Mouse (Mus musculus) embryonic facial prominence, embryonic 13.5 days (tissue): ENCODE measurements around the gene Mtfmt. TPM values are rescaled to one million over a fixed set of nuclear protein-coding genes. Genes with fewer than 3 reads are reported as not detected.

Experiments used
- ATAC-seq: fragments of 200-750 bp; cut with Nextera tagmentation; 2 replicates; pipeline ENCODE4 v1.8.0; 2017; ENCODE audit warnings: low read depth; ENCODE audit not compliant: insufficient number of reproducible peaks, insufficient read depth, low FRiP score, low TSS enrichment
- H3K27ac ChIP-seq: fragments of 300-500 bp; sonication (generic); 2 replicates; pipeline ENCODE4 v1.5.1; 2015; ENCODE audit warnings: moderate library complexity, mild to moderate bottlenecking, inconsistent platforms
- H3K27me3 ChIP-seq: fragments of 300-500 bp; sonication (generic); 2 replicates; pipeline ENCODE4 v1.6.1; 2015; ENCODE audit warnings: mild to moderate bottlenecking, inconsistent platforms
- H3K36me3 ChIP-seq: fragments of 300-500 bp; sonication (generic); 2 replicates; pipeline ENCODE4 v1.6.1; 2015; ENCODE audit warnings: mild to moderate bottlenecking, inconsistent platforms
- H3K4me1 ChIP-seq: fragments of 300-500 bp; sonication (generic); 2 replicates; pipeline ENCODE4 v1.6.1; 2015; ENCODE audit warnings: inconsistent platforms
- H3K4me2 ChIP-seq: fragments of 300-500 bp; sonication (generic); 2 replicates; pipeline ENCODE4 v1.6.1; 2015; ENCODE audit warnings: moderate library complexity, mild to moderate bottlenecking, inconsistent platforms
- H3K4me3 ChIP-seq: fragments of 300-500 bp; sonication (generic); 2 replicates; pipeline ENCODE4 v1.5.1; 2015; ENCODE audit warnings: mild to moderate bottlenecking, inconsistent platforms
- H3K9ac ChIP-seq: fragments of 300-500 bp; sonication (generic); 2 replicates; pipeline ENCODE4 v1.6.1; 2015; ENCODE audit warnings: mild to moderate bottlenecking, inconsistent platforms
- H3K9me3 ChIP-seq: fragments of 300-500 bp; sonication (generic); 2 replicates; pipeline ENCODE4 v1.6.1; 2016; ENCODE audit warnings: inconsistent platforms
- WGBS: fragments of 180-500 bp; shearing (Covaris S2); methylation state at CpG from one replicate; pipeline ENCODE4 v1.1.7; 2015; ENCODE audit warnings: mixed read lengths; 5-methylcytosine and 5-hydroxymethylcytosine counted together
- polyA plus RNA-seq: library from polyadenylated mRNA; unstranded; fragments of >200 nt; fragmentation: Nextera tagmentation; extraction: Ambion mirVana; gene quantifications from 2 replicates; pipeline ENCODE4 v1.2.1, GENCODE M21; 2015

Mtfmt gene
- polyA plus RNA-seq, 1 experiment from 2014 or later: 24.1 TPM

DNA sequence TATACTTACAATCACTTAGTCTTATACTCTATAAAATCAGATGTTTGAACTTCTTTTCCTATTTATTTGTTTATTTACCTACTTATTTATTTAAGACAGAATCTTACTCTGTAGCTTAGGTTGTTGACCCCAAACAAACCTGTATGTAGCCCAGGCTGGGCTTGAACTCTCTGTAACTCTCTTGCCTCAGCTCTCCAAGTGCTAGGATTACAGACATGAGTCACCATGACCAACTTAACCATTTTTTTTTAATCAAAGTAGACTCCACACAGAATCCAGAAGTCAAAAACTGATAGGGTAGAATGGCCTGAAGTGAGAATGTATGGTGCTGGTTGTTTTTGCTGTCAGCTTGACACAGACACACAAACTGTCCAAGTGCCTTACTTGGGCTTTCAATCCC lies 5.2 kb upstream of the Mtfmt start:
- Histone ChIP-seq H3K4me2 (no peak overlapping the region), H3K36me3 (no peaks in the 10 kb centered on the region), H3K9me3 (no peaks in the 10 kb centered on the region), H3K27ac (no peak overlapping the region), H3K27me3 (no peaks in the 10 kb centered on the region), H3K4me1 (no peaks in the 10 kb centered on the region), H3K4me3 (no peak overlapping the region), H3K9ac (no peak overlapping the region)
- ATAC-seq: no peak

DNA sequence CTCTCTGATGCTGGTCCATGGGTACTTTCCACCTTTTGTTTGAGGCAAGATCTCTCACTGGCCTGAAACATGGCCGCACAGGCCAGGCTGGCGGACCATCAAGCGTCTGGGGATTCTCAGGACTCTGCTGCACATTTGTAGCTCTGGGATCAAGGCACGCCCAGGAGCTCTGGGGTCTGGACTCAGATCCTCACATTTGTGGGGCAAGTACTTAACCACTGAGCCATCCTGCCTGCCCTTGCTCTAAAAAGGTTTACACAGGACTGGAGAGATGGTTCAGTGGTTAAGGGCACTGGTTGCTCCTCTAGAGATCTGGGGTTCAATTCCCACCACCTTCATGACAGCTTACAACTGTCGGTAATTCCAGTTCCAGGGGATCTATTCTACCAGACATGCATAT lies 4.7 kb upstream of the Mtfmt start:
- H3K9me3 ChIP-seq: no peaks in the 10 kb centered on the region

DNA sequence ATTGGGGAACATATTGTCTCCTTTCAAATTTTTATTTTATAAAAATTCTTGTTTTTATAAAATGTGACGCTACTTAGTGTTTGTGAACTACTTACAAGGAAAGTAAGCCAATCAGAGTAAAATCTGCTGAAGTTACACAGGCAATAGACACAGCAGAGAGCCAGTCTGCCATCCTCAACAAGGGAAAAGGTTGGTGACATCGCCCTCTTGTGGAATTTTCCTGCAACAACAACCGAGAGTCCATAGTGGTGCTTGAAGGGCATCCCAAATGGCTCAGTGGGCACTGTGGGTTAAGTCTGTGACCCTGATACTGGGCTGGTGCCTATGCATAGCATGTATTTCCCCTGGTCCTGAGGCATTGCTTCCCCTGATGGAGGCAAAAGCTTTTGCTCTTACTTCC lies 3.3 kb upstream of the Mtfmt start:
- Histone ChIP-seq H3K9ac (no peak overlapping the region), H3K4me1 (peaks cover 5% of the 10 kb centered on the region), H3K4me3 (no peak overlapping the region), H3K27ac (no peak overlapping the region), H3K27me3 (no peaks in the 10 kb centered on the region), H3K4me2 (no peak overlapping the region), H3K9me3 (no peaks in the 10 kb centered on the region), H3K36me3 (no peaks in the 10 kb centered on the region)
- under 1% methylated on average over 3 of the region's 3 CpGs for WGBS
- no peak for ATAC-seq

More for the DNA sequence above, 4.7 kb upstream of the Mtfmt start:
- Histone ChIP-seq H3K27ac (no peak overlapping the region), H3K9ac (no peak overlapping the region), H3K27me3 (no peaks in the 10 kb centered on the region), H3K4me3 (no peak overlapping the region), H3K4me1 (no peaks in the 10 kb centered on the region), H3K36me3 (no peaks in the 10 kb centered on the region), H3K4me2 (no peak overlapping the region)
- ATAC-seq: no peak
- WGBS: 92% methylated on average over 5 of the region's 5 CpGs

DNA sequence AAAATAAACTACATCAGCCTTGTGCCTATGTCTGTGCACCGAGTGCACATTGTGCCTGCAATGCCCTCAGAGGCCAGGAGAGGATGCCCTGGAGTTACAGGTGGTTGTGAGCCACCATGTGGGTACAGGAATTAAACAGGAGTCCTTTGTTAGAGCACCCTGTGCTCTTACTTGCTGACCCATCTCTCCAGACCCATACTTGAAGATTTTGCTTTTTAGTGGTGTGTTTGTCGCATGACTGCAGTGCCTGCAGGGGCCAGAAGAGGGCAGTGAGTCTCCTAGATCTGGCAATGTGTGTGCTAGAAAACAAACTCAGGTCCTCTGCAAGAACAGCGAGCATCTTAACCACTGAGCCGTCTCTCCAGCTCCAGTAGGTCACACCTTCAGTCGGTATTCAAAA lies 1.4 kb upstream of the Mtfmt start:
- Histone ChIP-seq H3K9me3 (no peaks in the 10 kb centered on the region), H3K4me3 (no peak overlapping the region), H3K9ac (no peak overlapping the region), H3K27me3 (no peaks in the 10 kb centered on the region), H3K27ac (no peak overlapping the region), H3K36me3 (peaks cover 13% of the 10 kb centered on the region; the same call in 1 of the 2 replicates), H3K4me2 (no peak overlapping the region), H3K4me1 (peaks cover 5% of the 10 kb centered on the region)
- 59% methylated on average over 5 of the region's 5 CpGs for WGBS
- no peak for ATAC-seq

DNA sequence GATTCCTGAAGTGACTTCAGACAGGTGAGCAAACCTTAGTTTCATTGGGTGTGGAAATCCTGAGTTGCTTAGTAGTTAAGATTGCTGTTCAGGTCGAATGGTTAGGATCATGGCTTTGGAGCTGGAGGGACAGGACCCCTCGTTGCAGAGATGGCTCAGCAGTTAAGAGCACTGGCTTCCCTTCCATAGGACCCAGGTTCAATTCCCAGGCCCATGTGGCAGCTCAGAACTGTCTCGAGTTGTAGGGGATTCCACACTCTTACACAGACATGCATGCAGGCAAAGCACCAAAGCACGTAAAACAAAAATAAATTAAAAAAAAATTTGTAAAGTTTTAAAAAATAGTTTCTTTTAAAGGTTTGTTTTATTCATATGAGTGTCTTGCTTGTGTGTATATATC lies 371 bp upstream of the Mtfmt start:
- Histone ChIP-seq H3K9me3 (no peaks in the 10 kb centered on the region), H3K4me3 (no peak overlapping the region), H3K27ac (no peak overlapping the region), H3K4me2 (peak overlapping the region; percentile 63), H3K9ac (no peak overlapping the region), H3K36me3 (peaks cover 14% of the 10 kb centered on the region), H3K27me3 (no peaks in the 10 kb centered on the region), H3K4me1 (peaks cover 5% of the 10 kb centered on the region)
- no peak for ATAC-seq
- 67% methylated on average over 4 of the region's 4 CpGs for whole genome bisulfite sequencing

DNA sequence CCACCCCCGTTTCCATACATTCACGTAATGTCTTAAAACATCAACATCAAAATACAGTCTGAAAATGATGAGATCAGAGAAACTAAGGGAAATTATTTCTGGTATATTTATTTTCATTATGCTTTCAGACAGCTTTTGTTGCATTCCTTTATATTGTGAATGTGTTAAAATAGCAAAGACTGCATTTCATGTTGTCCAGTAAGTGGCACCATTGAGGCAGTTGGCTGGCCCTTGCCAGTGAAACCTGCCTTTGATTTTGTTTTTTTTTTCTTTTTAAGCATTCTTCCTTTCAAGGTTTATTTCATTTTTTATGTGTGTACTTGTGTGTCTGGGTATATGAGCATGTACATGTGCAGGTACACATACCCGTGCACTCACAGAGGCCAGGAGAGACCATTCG lies 9.1 kb downstream of the Mtfmt start:
- H3K9ac ChIP-seq: no peak overlapping the region
- WGBS: 93% methylated on average over 4 of the region's 4 CpGs
- H3K27me3 ChIP-seq: no peaks in the 10 kb centered on the region
- H3K4me3 ChIP-seq: no peak overlapping the region
- no peaks in the 10 kb centered on the region for H3K9me3 ChIP-seq
- peaks cover 74% of the 10 kb centered on the region for H3K36me3 ChIP-seq
- no peaks in the 10 kb centered on the region for H3K4me1 ChIP-seq
- no peak for ATAC-seq
- H3K27ac ChIP-seq: no peak overlapping the region
- H3K4me2 ChIP-seq: no peak overlapping the region

DNA sequence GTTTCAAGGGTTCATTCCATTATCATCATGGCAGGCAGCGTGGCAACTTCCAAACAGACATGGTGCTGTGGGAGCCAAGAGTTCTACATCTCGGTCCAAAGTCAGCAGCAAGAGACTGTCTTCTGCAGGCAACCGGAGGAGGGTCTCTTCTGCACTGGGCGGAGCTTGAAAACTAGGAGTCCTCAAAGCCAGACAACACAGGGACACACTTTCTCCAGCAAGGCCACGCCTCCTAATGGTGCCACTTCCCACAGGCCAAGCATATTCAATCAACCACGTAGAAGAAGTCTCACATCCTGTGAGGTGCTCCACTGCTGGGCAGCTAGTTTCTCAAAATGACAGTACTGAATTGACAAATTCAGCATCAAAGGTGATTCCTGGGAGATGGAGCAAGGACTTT lies 12.4 kb downstream of the Mtfmt start:
- no peaks in the 10 kb centered on the region for H3K4me1 ChIP-seq
- no peak overlapping the region for H3K27ac ChIP-seq
- H3K36me3 ChIP-seq: peaks cover 81% of the 10 kb centered on the region
- no peak overlapping the region for H3K4me2 ChIP-seq
- H3K9ac ChIP-seq: no peak overlapping the region
- ATAC-seq: no peak
- H3K9me3 ChIP-seq: no peaks in the 10 kb centered on the region
- WGBS: 90% methylated on average over 6 of the region's 6 CpGs
- no peaks in the 10 kb centered on the region for H3K27me3 ChIP-seq
- no peak overlapping the region for H3K4me3 ChIP-seq

DNA sequence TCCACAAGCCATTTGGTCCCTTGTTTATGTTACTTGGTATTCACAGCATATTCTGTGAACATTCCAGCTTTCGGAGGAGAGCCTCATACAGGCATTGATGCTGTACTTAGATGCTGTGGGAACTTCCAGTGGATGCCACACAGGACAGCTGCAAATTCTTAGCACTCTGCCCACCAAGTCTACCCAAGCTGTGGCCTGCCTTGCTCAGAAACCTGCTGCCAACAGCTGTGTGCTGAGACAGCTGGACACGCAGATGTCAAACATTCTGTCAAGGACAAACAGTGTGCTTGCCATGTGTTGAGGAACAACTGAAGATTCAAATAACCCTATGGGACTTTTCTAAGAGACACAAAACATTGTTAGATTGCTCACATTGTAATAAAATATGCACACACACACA lies 23.4 kb downstream of the Mtfmt start:
- 84% methylated on average over 2 of the region's 2 CpGs for WGBS
- H3K4me1 ChIP-seq: peaks cover 14% of the 10 kb centered on the region
- no peak overlapping the region for H3K9ac ChIP-seq
- no peak overlapping the region for H3K27ac ChIP-seq
- no peak overlapping the region for H3K4me2 ChIP-seq
- no peaks in the 10 kb centered on the region for H3K36me3 ChIP-seq
- no peak overlapping the region for H3K4me3 ChIP-seq
- no peaks in the 10 kb centered on the region for H3K27me3 ChIP-seq
- no peak for ATAC-seq
- no peaks in the 10 kb centered on the region for H3K9me3 ChIP-seq

DNA sequence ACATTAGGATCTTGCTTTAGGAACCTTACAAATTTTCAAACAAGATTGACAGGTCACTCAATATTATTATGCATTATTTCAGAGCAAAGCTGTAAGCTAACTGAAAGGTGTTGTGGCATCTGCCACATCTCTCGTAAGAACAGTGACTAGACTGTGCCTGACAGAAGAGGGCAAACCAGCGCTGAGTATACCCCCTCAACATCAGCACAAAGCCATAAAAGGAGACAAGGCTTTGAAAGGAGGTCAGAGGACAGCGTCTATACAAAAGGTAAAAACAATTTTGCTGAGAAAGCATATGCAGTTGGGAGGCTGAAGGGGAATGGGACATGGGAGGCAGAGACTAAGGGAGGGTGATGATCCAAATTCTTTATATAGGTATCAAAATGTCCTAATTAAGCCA lies 24.6 kb downstream of the Mtfmt start:
- Histone ChIP-seq H3K27ac (peak overlapping the region; percentile 86; the same call in 1 of the 2 replicates), H3K4me3 (peak overlapping the region; percentile 89), H3K36me3 (no peaks in the 10 kb centered on the region), H3K9ac (peak overlapping the region; percentile 83; the same call in 1 of the 2 replicates), H3K4me2 (peak overlapping the region; percentile 69), H3K9me3 (no peaks in the 10 kb centered on the region), H3K4me1 (peaks cover 14% of the 10 kb centered on the region), H3K27me3 (no peaks in the 10 kb centered on the region)
- no peak for ATAC-seq
- 75% methylated on average over 3 of the region's 3 CpGs for WGBS

DNA sequence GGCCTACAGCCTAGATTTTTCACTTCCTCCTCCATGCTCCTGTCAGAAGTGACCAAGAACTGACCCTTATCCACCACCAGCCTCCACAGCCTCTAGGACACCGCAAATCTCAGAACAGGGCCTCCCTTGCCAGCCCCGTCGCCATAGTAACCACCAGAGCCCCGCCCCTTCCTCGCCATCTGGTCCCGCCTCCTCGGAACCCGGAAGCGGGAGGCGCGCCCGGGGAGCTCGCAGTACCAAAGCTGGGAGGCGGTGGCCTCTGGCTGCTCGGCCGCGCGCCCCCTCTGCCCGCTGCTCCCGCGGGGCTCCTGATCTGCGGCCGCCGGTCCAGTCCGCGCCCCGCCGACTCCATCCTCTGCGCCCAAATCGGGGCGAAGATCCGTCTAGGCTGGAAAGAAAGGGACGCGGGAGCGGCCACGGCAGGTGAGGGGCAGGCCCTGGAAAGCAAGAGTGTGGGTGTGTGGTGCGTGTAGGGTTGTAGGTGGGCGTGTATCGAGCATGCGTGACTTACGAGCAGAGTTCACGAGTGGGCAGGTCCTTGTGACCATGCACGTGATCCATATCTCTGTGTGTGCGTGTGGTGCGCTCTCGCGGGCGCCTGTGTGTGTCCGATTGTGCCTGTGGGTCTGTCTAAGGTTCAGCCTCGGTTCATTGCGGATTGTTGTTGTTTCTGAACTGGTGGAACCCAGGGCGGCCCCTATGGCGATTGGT lies 25.3 kb downstream of the Mtfmt start, which contains the start of gene Spg21:
TSS of gene Spg21 (plus strand) at position 216 of the 711 bp plus-strand sequence.
- no peaks in the 10 kb centered on the region for H3K27me3 ChIP-seq
- peak; percentile 88 for ATAC-seq
- no peaks in the 10 kb centered on the region for H3K9me3 ChIP-seq
- peak within 1 kb of the TSS; percentile 83 for H3K9ac ChIP-seq
- peak within 1 kb of the TSS; percentile 89 for H3K4me3 ChIP-seq
- under 1% methylated on average over 53 of the region's 53 CpGs for WGBS
- peaks cover 14% of the 10 kb centered on the region for H3K4me1 ChIP-seq
- peaks cover 5% of the 10 kb centered on the region for H3K36me3 ChIP-seq
- peak within 1 kb of the TSS; percentile 86 for H3K27ac ChIP-seq
- peak within 1 kb of the TSS; percentile 69 for H3K4me2 ChIP-seq

DNA sequence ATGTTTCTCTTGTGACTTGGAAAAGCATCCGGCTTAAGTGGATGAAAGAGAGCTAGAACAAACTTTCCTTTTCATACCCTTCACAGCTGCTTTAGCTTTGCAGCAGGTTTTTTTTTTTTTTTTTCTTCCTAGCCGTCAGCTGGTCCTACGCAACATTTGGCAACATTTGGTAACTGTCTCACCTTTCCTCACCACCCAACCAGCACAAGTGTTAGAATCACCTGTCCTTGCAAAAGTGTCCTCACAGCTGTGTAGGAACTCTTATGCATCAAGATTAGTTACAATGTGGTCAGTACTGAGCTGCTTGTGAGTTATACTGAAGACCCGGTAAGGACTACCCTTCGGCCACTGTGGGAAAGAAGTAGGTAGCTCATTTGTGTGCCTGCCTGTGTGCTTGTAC lies 27.0 kb downstream of the Mtfmt start:
- no peaks in the 10 kb centered on the region for H3K9me3 ChIP-seq
- no peak overlapping the region for H3K4me3 ChIP-seq
- no peak overlapping the region for H3K9ac ChIP-seq
- 61% methylated on average over 5 of the region's 5 CpGs for WGBS
- H3K27me3 ChIP-seq: no peaks in the 10 kb centered on the region
- ATAC-seq: no peak
- peaks cover 23% of the 10 kb centered on the region for H3K4me1 ChIP-seq
- no peak overlapping the region for H3K27ac ChIP-seq
- H3K4me2 ChIP-seq: no peak overlapping the region
- peaks cover 12% of the 10 kb centered on the region for H3K36me3 ChIP-seq

DNA sequence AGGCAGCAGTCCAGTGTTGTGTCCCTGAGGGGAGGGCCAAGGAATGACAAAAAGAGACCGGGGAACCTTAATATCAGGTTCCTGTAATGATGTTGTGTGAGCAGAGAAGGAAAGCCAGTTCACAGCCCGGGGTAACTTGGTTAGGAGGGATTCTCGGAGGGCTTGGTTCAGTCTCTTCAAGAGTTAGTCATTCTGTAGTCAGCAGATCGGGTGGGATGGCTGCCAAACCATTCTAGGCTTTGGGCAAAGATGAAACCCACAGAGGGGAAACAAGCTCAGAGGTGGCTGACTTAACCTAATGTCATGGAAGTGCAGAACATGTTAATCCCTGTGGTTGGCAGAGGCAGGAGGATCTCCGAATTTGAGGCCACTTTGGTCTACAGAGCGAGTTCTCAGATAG lies 28.6 kb downstream of the Mtfmt start:
- no peaks in the 10 kb centered on the region for H3K9me3 ChIP-seq
- no peaks in the 10 kb centered on the region for H3K27me3 ChIP-seq
- ATAC-seq: no peak
- no peak overlapping the region for H3K9ac ChIP-seq
- no peak overlapping the region for H3K4me3 ChIP-seq
- H3K4me1 ChIP-seq: peaks cover 31% of the 10 kb centered on the region
- no peak overlapping the region for H3K4me2 ChIP-seq
- H3K27ac ChIP-seq: no peak overlapping the region
- WGBS: 87% methylated on average over 6 of the region's 6 CpGs
- peaks cover 13% of the 10 kb centered on the region for H3K36me3 ChIP-seq
